Mouse (Mus musculus): ENCODE data around the gene Aldh1l1.

DNA sequence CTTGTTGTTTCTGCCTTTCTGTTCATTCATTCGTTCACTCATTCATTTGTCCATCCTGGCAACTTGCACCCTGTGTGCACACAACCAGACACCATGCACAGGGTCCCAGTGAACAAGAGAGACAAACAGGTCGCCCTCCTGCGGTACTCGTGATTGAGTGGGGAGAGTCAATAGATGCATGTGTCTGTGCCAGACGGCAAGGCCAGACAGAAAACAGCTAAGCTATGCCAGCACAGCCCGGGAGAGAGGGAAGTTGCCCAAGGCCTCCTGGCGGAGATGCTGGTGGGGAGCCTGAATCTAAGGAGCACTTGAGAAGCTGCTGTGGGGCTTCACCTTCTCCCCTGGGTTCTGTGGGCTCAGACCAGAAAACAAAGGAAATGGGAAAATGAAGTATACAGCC is 129.1 kb downstream of the Aldh1l1 start:
- no peak for TF ChIP-seq GABPA (IDR thresholded peaks at IDR 0.05; ENCODE audit: low read depth, low read length)
- no peak for TF ChIP-seq ZC3H11A (IDR thresholded peaks at IDR 0.05; ENCODE audit: low read depth, low read length)
- no peak for TF ChIP-seq CTCF (IDR thresholded peaks at IDR 0.05 in 2 of 3, conservative IDR thresholded peaks at IDR 0.05 in 1 of 3; ENCODE audit: control insufficient read depth in 1 of 3, insufficient read depth in 1 of 3, low read depth in 2 of 3, low read length in 3 of 3, poor library complexity in 1 of 3, severe bottlenecking in 1 of 3)
